In genomic region chr12:74093110-74093509, GRCm38 (mm10) we compare ENCODE assay signal across 22 mouse cellular contexts.
A peak's percentile ranks its signal among the peaks of the same experiment; 100 is the strongest.
DNase-seq lines count a peak whose midpoint lies in the region; ATAC-seq and TF ChIP-seq lines count a peak whose summit lies in the region.
"Had no signal": no experiment of that assay in that cellular context is flagged by ENCODE, and none has a peak within 500 bp of the region (broad histone marks: within the 10 kb centered on the region; RNA-seq: fewer than 3 reads in every experiment).

No protein-coding gene starts in this region.

- no peaks in the 10 kb centered on the region for H3K36me3 ChIP-seq in stomach, postnatal 0 days (ENCODE audit: control insufficient read depth, insufficient read depth, low read length)
- H3K36me3 ChIP-seq: forebrain, embryonic 10.5 days; heart, embryonic 13.5 days; hindbrain, embryonic 15.5 days had no signal

- no peak for TF ChIP-seq EP300 in stomach, postnatal 0 days (optimal IDR thresholded peaks at IDR 0.05)

- no peaks in the 10 kb centered on the region for H3K9me3 ChIP-seq in stomach, postnatal 0 days (ENCODE audit: control insufficient read depth, low read length)
- H3K9me3 ChIP-seq: forebrain, embryonic 10.5 days; heart, embryonic 13.5 days; hindbrain, embryonic 15.5 days had no signal

- DNase-seq in urinary bladder, adult 18-20 months (ENCODE audit: low spot score in 2 of 2): peak; percentile 33 to 36
- no peak for DNase-seq in urinary bladder, postnatal 10 days (ENCODE audit: low spot score)
- DNase-seq in 416B (ENCODE audit: low read depth): peak; percentile 78
- DNase-seq in brain, adult 2 months (ENCODE audit: low read depth, low spot score): peak; percentile 13
- DNase-seq in stomach, postnatal 0 days (ENCODE audit: low spot score): peak; percentile 64
- no peak for DNase-seq in T-cell, adult 2 months (ENCODE audit: low spot score)
- DNase-seq in adrenal gland, postnatal 10 days: no peak
- DNase-seq: adrenal gland, adult 2 months; adrenal gland, postnatal 36 days; B cell, adult 2 months; cerebellum, adult 11-12 months; cerebellum, adult 9-11 months; cerebellum, postnatal 36 days; gastrocnemius, postnatal 14 days; heart, postnatal 36 days had no signal

- peak; percentile 84 for ATAC-seq in stomach, postnatal 0 days (ENCODE audit: low FRiP score, low TSS enrichment)
- ATAC-seq: CD4-positive, CD25-positive, alpha-beta regulatory T cell, adult 4 months; forebrain, embryonic 14.5 days; intestine, embryonic 16.5 days; Patski had no signal

- H3K9ac ChIP-seq in stomach, postnatal 0 days (ENCODE audit: low read length): no peak overlapping the region
- H3K9ac ChIP-seq: heart, embryonic 13.5 days; hindbrain, embryonic 15.5 days had no signal

- H3K4me1 ChIP-seq in stomach, postnatal 0 days (replicated peaks; ENCODE audit: control insufficient read depth, insufficient read depth): no peaks in the 10 kb centered on the region
- H3K4me1 ChIP-seq: heart, embryonic 13.5 days had no signal

- no peak overlapping the region for H3K4me2 ChIP-seq in stomach, postnatal 0 days (replicated peaks; ENCODE audit: low read depth)
- H3K4me2 ChIP-seq: heart, embryonic 13.5 days; hindbrain, embryonic 15.5 days had no signal

- no peak overlapping the region for H3K4me3 ChIP-seq in stomach, postnatal 0 days (ENCODE audit: low read depth, low read length)
- H3K4me3 ChIP-seq: forebrain, embryonic 10.5 days; heart, embryonic 13.5 days; hindbrain, embryonic 15.5 days had no signal

- no peaks in the 10 kb centered on the region for H3K27me3 ChIP-seq in stomach, postnatal 0 days (ENCODE audit: control insufficient read depth, insufficient read depth, low read length)
- H3K27me3 ChIP-seq: heart, embryonic 13.5 days; hindbrain, embryonic 15.5 days had no signal

- WGBS in stomach, postnatal 0 days: 63% methylated on average over 8 of the region's 8 CpGs

- TF ChIP-seq CTCF in stomach, postnatal 0 days (IDR thresholded peaks at IDR 0.05; ENCODE audit: low read depth): no peak

- 0 out of 2 replicates have a peak overlapping the region, but pooled peaks have one; percentile 13 for H3K27ac ChIP-seq in stomach, postnatal 0 days (replicated peaks)
- H3K27ac ChIP-seq: forebrain, embryonic 10.5 days; heart, embryonic 13.5 days; hindbrain, embryonic 15.5 days had no signal

Comparison
In these comparisons a context has a peak if more than half of its experiments do, and no peak if none do; other contexts are left out.
1. DNase-seq: peak in urinary bladder, adult 18-20 months (2 of 2), 416B (single experiment), brain, adult 2 months (single experiment) and stomach, postnatal 0 days (single experiment); none in urinary bladder, postnatal 10 days (single experiment), T-cell, adult 2 months (single experiment) and adrenal gland, postnatal 10 days (single experiment).